Mouse (Mus musculus): Measurements from ENCODE around the gene 2300002M23Rik.
A peak's percentile ranks its signal among the peaks of the same experiment; 100 is the strongest.

2300002M23Rik gene

DNA sequence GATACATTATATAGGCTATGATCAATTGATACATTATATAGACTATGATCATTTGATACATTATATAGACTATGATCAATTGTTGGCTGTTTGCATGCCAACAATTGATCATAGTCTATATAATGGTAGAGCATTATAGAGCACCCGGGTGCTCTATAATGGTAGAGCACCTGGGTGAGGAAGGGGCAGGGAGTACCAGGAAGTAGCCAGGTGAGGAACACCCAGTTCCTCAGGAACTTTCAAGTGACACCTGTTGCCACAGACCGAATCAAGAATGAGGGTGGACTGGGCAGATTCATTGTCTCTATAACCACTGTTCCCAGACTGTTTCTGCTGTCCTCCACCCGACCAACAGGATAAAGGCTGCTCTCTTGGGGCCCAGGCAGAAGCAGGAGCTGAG lies at the start of gene 2300002M23Rik:
Gene 2300002M23Rik (plus strand): TSS at position 301 of the 400 bp plus-strand sequence.
- no peak for DNase-seq (ENCODE audit: extremely low read depth, low read depth, low spot score)

DNA sequence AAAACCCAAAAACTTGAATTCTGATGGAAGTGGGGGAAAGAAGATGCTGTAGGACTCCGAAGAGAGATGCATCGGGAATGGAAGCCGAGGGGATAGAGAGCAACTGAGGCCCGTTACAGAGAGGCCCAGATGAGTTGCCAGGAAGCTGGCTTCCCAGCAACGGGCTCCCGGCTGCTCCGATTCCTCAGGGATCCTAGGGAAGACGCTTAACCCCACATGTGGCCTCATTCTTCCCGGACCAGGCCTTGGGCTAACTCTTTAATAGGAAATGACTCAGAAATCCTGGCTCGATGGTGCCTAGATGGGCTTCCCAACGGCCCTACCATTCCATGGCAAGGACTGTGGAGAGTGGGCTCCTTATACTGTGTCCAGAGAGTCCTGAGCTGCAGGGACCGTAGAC lies 49.7 kb upstream of the 2300002M23Rik start:
- DNase-seq (ENCODE audit: extremely low read depth, low read depth, low spot score), result no peak

DNA sequence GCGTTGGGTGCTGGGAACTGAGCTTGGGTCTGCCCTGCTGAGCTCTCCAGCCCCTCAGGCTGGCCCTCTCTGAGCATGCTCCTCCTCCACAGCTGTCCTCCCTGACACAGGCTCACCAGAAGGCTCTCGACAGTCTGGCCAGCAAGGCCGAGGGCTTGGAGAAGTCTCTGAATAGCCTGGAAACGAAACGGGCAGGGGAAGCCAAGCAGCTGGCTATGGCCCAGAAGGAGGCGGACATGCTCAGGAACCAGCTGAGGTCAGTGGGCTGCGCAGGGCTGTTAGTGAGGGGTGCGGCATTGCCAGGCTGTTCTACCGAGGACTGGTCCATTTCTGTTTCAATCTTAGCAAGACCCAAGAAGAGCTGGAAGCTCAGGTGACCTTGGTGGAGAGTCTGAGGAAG lies 42.9 kb upstream of the 2300002M23Rik start:
- DNase-seq (ENCODE audit: extremely low read depth, low read depth, low spot score), result no peak

DNA sequence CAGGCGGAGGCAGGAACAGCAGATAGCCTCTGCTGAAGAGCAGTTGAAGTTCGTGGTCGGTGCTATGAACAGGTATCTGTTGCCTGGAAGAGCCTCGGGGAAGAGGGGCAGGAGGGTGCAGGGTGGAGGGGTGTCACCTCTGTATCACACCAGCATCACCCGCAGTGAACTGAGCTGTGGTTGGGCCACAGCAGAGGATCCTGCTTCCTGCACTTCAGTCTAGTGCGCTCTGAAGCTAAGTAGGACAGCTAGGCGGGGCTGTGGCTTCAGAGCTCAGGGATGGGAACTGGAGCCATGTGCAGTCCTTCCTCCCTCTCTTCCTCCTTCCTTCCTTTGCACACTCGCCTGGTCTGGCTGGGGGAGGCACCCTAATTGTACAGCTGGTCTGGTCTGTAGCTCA lies 40.6 kb upstream of the 2300002M23Rik start:
- no peak for DNase-seq (ENCODE audit: extremely low read depth, low read depth, low spot score)

DNA sequence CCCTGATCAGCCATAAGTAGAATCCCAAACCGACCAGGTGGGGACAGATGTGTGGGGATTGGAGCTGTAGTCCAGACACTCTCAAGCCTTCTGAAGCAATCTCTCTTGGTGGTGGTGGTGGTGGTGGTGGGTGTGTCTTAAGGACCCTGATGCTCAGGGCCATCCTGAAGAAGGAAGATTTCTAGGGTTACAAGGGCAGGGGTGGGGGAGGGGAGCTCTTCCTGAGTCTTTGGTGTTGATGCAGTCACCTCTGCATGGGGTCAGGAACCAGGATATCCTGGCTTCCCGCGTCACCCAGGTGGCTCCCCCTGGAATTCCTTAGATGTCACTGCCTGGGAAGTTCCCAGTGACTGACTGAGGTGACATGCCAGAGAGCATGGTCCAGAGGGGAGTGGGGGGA lies 34.9 kb upstream of the 2300002M23Rik start:
- no peak for DNase-seq (ENCODE audit: extremely low read depth, low read depth, low spot score)

DNA sequence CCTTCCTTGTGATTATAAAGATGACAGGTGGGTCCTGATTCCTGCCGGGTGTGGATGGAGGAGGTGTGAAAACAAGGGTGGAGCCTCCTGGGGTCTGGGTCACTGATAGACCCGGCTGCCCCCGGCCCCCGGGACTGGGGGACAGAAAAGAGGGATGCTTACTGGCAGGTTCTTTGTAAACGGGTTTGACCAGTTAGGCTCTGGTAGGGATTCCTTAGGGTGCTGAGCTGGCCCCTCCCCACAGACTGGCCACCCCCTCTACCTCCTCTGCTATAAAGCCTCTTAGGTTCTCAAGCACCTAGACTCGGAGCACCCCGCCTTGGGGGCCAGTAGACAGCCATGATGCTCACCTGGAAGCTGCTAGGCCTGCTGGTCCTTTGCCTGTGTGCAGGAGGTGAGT lies 34.3 kb upstream of the 2300002M23Rik start, which contains the start of gene Psors1c2:
Gene Psors1c2 (plus strand): TSS at position 301 of the 400 bp plus-strand sequence.
- no peak for DNase-seq (ENCODE audit: extremely low read depth, low read depth, low spot score)

DNA sequence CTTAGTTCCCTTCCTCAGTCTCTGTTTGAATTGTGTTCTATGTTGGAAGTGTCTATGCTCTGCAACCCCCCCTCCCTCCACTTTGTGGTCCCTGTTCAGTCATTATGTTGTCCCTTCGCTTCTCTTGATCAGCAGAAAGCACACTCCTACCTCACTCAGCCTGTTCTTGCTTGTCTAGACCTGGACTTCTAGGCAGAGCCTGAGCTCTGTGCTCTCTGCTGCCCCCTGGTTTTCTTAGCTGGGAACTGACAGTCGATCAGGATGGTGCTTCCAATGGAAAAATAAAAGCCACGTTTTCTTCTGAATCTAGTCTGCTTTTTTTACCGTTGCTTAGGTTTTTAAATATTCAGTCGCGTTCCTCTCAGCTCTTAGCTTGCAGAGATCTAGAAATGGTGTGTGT lies 32.9 kb upstream of the 2300002M23Rik start:
- DNase-seq (ENCODE audit: extremely low read depth, low read depth, low spot score), result no peak

DNA sequence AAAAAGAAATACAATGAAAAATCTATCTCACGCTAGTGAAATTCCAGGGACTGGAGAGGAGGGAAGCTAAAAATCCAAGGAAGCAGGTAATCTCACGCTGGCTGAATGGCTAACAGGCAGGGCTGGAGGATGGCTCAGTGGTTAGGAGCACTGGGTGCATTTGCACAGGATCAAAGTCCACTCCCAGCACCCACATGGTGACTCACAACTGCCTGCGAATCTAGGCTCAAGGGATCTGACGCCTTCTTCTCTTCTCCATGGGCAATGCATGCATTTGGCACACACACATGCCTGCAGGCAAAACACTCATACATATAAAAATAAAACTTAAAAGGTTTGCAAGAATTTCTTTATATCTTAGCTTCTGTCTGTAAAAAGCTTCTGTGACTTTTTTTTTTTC lies 29.8 kb upstream of the 2300002M23Rik start:
- no peak for DNase-seq (ENCODE audit: extremely low read depth, low read depth, low spot score)

DNA sequence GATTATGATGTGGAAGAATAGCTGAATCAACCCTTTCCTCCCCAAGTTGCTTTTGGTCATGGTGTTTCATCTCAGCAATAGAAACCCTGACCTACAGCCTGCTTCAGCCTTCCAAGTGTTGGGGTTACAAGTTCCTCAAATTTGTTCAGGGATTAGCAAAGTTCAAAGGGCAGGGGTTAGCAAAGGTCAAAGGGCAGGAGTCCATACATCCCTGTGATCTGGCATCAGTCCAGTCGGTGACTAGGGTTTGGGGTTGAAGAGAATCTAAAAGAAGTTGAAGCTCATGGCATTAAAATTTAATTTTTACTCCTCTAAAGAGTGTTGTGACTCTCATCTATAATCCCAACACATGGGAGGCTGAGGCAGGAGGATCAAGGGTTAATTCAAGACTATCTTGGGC lies 28.8 kb upstream of the 2300002M23Rik start:
- DNase-seq (ENCODE audit: extremely low read depth, low read depth, low spot score), result no peak

DNA sequence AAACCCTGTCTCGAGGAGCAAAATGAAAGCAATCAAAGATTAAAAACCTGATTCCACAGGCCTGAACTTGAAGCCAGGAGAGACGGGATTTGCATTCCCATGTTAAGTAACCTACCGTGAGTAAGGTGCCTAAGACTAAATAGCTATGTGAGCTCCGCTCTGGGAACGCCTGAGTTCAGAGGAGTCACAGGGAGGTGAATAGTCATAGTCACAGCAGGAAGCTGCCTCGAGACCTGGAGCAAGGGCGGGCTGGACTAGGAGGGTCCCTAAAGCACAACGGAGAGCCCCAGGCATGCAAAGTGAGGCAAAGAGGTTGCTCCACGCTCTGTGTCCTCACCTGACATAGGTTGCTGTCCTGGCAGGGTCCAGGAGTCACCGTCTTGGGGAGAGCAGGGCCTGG lies 27.7 kb upstream of the 2300002M23Rik start:
- no peak for DNase-seq (ENCODE audit: extremely low read depth, low read depth, low spot score)

DNA sequence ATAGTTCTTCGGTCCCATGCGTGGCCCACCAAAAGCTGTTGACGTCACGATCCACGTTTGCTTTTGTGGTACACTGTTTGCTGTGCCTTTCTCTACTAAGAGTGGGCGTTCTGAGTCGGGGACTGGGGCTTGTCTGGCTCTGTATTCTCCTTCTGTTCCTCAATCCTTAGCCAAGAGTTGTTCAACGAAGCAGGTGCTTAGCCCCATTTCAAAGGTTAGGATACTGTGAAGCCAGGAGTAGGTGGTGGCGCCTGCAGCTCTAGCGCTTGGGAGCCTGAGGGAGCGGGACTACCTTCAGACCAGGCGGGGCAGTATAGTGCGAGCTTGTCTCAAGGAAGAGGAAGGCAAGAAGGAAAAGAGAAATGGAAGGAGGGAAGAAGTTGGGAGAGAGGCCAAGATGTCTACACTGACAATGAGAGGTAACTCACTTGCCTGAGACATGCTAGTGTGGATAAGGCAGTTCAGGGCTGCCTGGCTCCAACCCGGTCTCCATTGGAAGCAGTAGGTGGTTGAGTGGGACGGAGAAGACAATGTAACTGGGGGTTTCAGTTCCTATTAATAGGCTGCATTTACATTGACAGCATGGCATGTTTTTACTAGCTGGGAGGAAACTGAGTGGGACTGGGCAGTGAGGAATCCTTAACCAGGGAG lies 24.4 kb upstream of the 2300002M23Rik start:
- DNase-seq (ENCODE audit: extremely low read depth, low read depth, low spot score), result peak; percentile 8

DNA sequence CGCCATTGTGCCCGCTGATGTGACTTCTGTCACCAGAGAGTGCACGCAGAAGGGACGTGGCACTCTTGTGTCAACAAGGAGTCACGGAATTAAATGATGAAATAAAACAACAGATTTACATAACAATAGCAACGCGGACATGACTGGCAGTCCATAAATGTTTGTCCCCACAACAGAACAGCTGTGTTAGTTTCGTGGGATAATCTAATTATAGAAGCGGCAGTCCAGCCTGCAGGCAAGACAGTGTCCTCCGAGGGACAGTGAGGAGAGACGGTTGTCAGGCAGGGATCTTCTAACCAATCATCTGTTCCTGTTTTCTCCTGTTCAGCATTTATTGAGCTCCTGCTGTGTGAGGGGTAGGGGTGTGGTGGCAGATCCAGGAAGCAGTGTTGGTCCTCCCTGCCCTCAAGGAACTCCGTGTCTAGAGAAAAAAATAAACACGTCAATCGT lies 23.8 kb upstream of the 2300002M23Rik start:
- no peak for DNase-seq (ENCODE audit: extremely low read depth, low read depth, low spot score)

DNA sequence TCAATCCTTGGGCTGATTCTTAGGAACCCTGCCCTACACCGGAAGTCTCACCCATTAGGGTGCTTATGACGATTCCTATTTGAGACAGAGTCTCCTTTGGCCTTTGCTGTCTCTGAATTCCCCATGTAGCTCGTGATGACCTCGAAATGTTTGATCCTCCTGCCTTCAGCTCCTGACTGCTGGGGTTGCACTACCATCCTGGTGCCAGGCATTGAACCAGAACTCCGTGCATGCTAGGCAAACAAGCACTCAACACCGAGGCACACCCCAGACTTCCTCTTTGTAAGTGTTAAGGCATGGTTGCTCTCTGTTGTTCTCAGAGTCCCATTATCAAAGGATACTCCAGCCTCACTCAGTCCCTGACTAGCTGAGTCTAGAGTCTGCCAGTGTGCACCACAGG lies 23.2 kb upstream of the 2300002M23Rik start:
- DNase-seq (ENCODE audit: extremely low read depth, low read depth, low spot score), result no peak

DNA sequence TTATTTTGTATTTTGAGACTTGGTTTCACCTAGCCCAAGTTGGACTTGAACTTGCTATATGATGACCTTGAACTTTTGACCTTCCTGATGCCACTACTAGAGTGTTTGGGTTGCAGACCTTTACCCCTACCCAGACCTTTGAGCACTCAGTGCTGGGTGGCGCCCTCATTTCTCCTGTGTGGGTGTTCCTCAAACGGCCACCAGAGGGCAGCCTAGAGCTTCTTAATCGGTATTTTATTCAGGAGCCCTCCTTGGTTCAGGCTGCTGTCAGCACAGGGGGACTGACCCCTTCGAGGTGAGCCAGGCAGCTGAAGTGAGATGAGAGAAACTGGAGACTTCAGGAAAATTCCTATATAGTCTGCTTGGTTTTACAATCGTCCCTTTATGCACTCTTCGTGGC lies 22.6 kb upstream of the 2300002M23Rik start:
- DNase-seq (ENCODE audit: extremely low read depth, low read depth, low spot score), result no peak

DNA sequence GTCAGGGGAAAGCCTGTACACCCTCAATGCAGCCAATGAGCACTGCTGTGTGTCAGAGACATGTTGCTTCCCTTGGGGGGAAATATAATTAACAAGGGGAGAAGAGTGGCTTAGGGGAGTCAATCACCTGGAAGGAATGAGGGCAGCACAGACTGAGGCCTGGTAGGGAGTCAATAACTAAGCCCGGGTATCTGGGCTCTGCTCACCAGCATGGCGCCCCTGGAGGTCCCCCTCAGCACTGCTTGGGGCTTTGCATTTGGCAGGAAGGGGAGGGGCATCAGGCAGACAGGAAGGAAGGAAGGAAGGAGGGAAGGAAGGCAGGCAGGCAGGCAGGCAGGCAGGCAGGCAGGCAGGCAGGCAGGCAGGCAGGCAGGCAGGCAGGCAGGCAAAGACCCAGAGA lies 19.8 kb upstream of the 2300002M23Rik start:
- DNase-seq (ENCODE audit: extremely low read depth, low read depth, low spot score), result no peak

DNA sequence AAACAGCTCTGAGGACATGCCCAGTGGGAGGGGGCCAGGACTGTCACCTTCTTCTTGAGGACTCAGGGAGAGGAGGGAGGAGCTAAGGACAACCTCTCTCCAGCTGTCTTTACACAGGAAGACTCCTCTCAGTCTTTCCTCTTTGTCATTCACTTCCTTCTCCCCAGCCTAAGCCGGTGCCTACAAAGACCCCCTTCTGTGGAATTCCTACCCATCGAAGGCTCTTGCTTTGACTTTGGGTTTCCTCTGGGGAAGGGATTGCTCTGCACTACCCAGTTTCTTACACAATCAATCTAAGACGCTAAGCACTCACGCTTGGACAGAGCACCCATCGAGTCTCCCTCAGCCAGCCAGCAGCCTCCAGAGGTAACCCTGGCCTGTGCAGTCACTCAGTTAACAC lies 18.6 kb upstream of the 2300002M23Rik start:
- no peak for DNase-seq (ENCODE audit: extremely low read depth, low read depth, low spot score)

DNA sequence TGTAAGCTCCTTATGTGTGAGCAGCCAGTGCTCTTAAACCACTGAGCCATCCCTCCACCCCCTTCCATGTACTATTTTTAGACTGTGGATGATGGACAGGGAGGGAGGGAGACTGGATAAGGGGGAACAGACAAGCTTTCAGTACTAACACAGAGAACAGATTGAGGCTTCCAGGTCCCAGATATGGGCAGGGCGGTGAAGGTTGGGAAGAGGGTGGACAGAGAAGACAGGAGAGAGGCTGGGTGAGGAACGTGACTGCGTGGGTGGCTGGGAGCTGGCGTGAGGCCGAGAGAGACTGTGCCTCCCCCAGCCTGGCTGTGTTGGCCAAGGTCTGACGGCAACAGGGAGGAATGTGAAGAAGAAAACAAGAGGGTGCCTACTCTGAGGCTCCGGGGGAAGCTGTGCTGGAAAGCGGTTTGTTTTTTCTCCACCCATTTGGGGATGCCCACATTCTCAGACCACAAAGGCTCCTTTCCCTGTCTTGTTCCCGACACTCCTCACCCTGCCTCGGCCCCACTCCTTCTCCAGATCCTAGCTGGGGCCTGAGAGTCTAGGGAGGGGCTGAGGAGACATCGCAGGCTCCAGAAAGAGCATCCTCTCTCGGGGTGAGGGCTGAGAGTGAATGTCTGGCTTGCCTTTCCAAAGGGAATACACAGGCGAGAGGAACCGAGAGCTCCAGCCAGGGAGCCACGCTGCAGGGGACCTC lies 17.7 kb upstream of the 2300002M23Rik start:
- peak; percentile 10 for DNase-seq (ENCODE audit: extremely low read depth, low read depth, low spot score)

DNA sequence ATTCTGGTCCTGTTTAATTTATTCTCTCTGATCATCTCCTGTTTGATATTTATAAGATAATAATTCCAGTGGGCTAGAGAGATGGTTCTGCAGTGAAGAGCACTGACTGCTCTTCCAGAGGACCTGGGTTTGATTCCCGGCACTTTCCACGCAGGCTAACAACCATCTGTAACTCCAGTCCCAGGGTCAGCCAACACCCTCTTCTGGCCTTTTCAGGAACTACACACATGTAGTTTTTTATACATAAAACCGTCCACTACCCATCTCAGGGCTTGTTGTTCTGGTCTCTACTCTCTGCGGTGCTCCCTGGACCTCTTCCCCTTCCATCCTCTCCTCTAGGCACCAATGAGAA lies 17.1 kb upstream of the 2300002M23Rik start:
- DNase-seq (ENCODE audit: extremely low read depth, low read depth, low spot score), result no peak

DNA sequence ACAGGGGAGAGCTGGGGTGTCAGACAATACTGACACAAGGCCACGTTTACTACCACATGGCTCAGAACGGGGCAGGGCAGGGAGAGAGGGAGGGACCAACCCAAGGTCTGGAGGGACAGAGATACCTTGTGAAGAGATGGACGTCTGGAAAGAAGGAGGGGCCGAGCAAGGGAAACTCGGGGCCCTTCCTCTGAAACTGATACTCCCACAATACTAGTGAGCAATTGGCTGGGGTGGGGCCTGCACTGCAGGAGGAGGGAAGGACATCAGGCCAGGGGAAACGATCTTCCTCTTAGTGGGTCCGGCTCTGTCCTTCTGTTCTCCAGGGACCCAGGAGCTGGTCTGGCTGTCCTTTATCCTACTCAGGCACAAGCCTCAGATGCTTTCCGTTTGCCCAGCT lies 16.4 kb upstream of the 2300002M23Rik start:
- no peak for DNase-seq (ENCODE audit: extremely low read depth, low read depth, low spot score)

DNA sequence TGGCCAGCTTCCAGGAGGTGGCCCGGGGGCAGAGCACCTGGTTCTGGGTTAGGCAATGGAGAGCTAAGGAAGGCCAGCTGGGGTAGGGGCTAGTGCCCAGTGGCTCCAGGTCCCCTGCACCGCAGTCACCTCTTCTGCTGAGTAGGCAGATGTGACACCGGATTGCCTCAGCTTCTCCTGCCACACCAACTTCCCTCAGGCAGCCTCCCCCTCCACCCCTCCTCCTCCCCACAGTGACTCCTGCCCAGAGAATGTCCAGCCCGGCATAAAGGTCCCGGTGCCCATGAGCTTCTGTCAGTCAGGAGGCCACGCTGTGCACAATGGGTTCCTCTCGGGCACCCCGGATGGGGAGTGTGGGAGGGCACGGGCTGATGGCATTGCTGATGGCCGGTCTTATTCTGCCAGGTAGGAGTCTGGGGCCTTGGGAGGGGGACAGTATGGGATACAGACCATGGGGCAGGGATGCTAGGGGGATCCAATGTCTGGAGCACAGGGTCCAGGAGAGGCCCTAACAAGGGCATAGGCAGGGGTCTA lies 15.3 kb upstream of the 2300002M23Rik start, which contains the start of gene Cdsn:
Gene Cdsn (plus strand): TSS at position 248 of the 534 bp plus-strand sequence.
- no peak for DNase-seq (ENCODE audit: extremely low read depth, low read depth, low spot score)

DNA sequence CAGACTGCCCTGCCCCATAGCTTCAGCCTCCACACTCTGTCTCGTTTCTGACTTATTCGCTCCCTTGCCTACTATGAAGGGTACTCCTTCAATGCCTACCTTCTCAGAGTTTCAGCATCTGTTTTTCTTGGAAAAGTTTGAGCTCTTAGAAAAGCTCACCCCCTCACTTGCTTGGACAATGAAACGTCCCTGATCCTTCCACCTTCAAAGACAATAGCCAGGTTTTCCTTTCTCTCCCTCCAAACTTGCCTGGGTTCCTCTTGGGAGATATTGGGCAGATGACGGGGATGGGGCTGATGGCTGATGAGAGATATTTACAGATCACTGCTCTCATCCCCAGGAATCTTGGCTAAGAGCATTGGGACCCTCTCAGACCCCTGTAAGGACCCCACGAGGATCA lies 12.9 kb upstream of the 2300002M23Rik start:
- no peak for DNase-seq (ENCODE audit: extremely low read depth, low read depth, low spot score)

DNA sequence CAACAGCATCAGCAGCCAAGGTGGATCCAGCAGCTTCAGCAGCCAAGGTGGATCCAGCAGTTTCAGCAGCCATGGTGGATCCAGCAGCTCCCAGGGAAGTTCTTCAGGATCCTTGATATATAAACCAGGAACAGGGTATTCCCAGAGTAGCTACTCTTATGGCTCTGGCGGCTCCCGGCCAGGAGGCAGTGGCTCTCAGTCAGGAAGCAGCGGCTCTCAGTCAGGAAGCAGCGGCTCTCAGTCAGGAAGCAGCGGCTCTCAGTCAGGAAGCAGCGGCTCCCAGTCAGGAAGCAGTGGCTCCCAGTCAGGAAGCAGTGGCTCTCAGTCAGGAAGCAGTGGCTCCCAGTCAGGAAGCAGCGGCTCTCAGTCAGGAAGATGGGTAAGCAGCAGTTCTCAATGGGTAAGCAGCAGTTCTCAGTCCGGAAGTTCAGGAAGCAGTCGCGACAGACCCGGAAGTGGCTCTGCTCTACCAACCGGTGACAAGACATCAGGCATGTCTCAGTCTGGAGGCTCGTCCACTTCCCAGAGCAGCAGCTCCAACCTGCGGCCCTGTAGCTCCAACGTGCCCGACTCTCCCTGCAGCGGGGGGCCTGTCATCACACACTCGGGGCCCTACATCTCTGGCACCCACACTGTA lies 12.4 kb upstream of the 2300002M23Rik start:
- no peak for DNase-seq (ENCODE audit: extremely low read depth, low read depth, low spot score)
